Mouse (Mus musculus) myocyte (in vitro differentiated cells): Measurements from ENCODE around the gene Olfr221.

Experiments
- E2F4 ChIP-seq: IDR thresholded peaks from one replicate; pipeline ENCODE4 v1.6.1; 2011; ENCODE audit warnings: mild to moderate bottlenecking, control low read depth, moderate library complexity; ENCODE audit not compliant: insufficient read depth
- MAX ChIP-seq: IDR thresholded peaks from one replicate; pipeline ENCODE4 v1.6.1; 2011; ENCODE audit warnings: low read depth, mild to moderate bottlenecking, control low read depth
- POLR2A ChIP-seq: IDR thresholded peaks from one replicate; pipeline ENCODE4 v1.6.1; 2011; ENCODE audit warnings: low read depth, mild to moderate bottlenecking, control low read depth, moderate library complexity; ENCODE audit not compliant: insufficient read length
- POLR2AphosphoS2 ChIP-seq: IDR thresholded peaks from one replicate; pipeline ENCODE4 v1.6.1; 2011; ENCODE audit warnings: low read depth, control low read depth; ENCODE audit not compliant: insufficient read length
- REST ChIP-seq: IDR thresholded peaks from one replicate; pipeline ENCODE4 v1.6.1; 2011; ENCODE audit warnings: mild to moderate bottlenecking, control low read depth, moderate library complexity; ENCODE audit not compliant: insufficient read depth, insufficient read length
- TCF3 ChIP-seq: IDR thresholded peaks from one replicate; pipeline ENCODE4 v1.6.1; 2011; ENCODE audit warnings: low read depth, control low read depth; ENCODE audit not compliant: insufficient read length
- USF1 ChIP-seq: IDR thresholded peaks from one replicate; pipeline ENCODE4 v1.6.1; 2011; ENCODE audit warnings: low read depth, mild to moderate bottlenecking, control low read depth, moderate library complexity

GRCm38 (mm10) chr14:52015445-52016100, 26.7 kb downstream of the Olfr221 start, which contains the start of gene Tmem253:
- TF ChIP-seq POLR2AphosphoS2, result no peak
- TF ChIP-seq POLR2A, result no peak
- no peak for TF ChIP-seq TCF3
- no peak for TF ChIP-seq REST
- TF ChIP-seq E2F4, result no peak
- TF ChIP-seq USF1, result no peak
- no peak for TF ChIP-seq MAX
